25 mouse cellular contexts compared by ENCODE assay signal in the genomic region with DNA sequence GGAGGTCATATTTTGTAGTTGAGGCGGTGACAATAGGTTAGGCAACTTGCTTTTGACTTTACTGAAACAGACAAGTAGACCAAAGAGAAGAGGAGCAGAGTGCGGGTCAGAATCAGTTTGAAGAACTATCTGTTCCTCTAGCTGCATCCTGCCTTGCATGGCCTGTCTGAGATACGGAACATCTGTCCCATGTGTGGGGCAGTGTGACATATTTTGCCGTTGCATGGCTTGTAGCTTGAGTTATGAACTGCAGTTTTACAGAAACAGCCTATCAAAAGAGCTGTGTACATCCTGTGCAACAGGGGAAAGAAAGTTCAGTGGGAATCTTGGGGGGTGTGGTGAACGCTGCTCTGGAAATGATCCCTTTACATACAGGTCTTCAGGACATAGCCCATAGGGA.
"Had no signal": no experiment of that assay in that cellular context is flagged by ENCODE, and none has a peak within 500 bp of the region (broad histone marks: within the 10 kb centered on the region; RNA-seq: fewer than 3 reads in every experiment).

No protein-coding gene starts in this region.

- H3K27me3 ChIP-seq: heart, embryonic 13.5 days; heart, embryonic 15.5 days; hindbrain, embryonic 12.5 days; intestine, embryonic 15.5 days; limb, embryonic 12.5 days had no signal

- H3K4me1 ChIP-seq: heart, embryonic 13.5 days; heart, embryonic 15.5 days; hindbrain, embryonic 10.5 days; hindbrain, embryonic 12.5 days; intestine, embryonic 15.5 days; limb, embryonic 10.5 days; limb, embryonic 12.5 days had no signal

- H3K4me2 ChIP-seq: heart, embryonic 11.5 days; heart, embryonic 13.5 days; heart, embryonic 15.5 days; hindbrain, embryonic 12.5 days; hindbrain, embryonic 14.5 days; intestine, embryonic 15.5 days; limb, embryonic 12.5 days had no signal

- H3K9me3 ChIP-seq: heart, embryonic 15.5 days; hindbrain, embryonic 12.5 days; intestine, embryonic 15.5 days had no signal

- ATAC-seq: forebrain, embryonic 16.5 days; hindbrain, embryonic 16.5 days; inflammation-experienced regulatory T-cells, adult 6 months; intestine, embryonic 15.5 days; intestine, postnatal 0 days had no signal

- H3K36me3 ChIP-seq: heart, embryonic 13.5 days; heart, embryonic 15.5 days; hindbrain, embryonic 10.5 days; hindbrain, embryonic 12.5 days; intestine, embryonic 15.5 days; limb, embryonic 10.5 days; limb, embryonic 12.5 days had no signal

- H3K9ac ChIP-seq: heart, embryonic 13.5 days; heart, embryonic 15.5 days; hindbrain, embryonic 12.5 days; hindbrain, embryonic 14.5 days; intestine, embryonic 15.5 days; limb, embryonic 12.5 days had no signal

- H3K27ac ChIP-seq: gastrocnemius, adult 2 months; heart, adult 2 months; heart, embryonic 13.5 days; heart, embryonic 15.5 days; hindbrain, embryonic 10.5 days; hindbrain, embryonic 12.5 days; hindbrain, embryonic 14.5 days; intestine, embryonic 15.5 days; layer of hippocampus, adult 2 months; left cerebral cortex, adult 2 months; limb, embryonic 10.5 days; limb, embryonic 12.5 days had no signal

- H3K4me3 ChIP-seq: gastrocnemius, adult 2 months; heart, adult 2 months; heart, embryonic 13.5 days; heart, embryonic 15.5 days; hindbrain, embryonic 10.5 days; hindbrain, embryonic 12.5 days; intestine, embryonic 15.5 days; layer of hippocampus, adult 2 months; left cerebral cortex, adult 2 months; limb, embryonic 10.5 days; limb, embryonic 12.5 days had no signal

- DNase-seq: gastrocnemius, adult 2 months; gastrocnemius, postnatal 10 days; gastrocnemius, postnatal 25 days; heart, adult 2 months; heart, postnatal 4 days; kidney, adult 18-20 months; kidney, adult 8-10 months; kidney, postnatal 10 days; kidney, postnatal 25 days; kidney, postnatal 4 days had no signal
